In the genomic region with DNA sequence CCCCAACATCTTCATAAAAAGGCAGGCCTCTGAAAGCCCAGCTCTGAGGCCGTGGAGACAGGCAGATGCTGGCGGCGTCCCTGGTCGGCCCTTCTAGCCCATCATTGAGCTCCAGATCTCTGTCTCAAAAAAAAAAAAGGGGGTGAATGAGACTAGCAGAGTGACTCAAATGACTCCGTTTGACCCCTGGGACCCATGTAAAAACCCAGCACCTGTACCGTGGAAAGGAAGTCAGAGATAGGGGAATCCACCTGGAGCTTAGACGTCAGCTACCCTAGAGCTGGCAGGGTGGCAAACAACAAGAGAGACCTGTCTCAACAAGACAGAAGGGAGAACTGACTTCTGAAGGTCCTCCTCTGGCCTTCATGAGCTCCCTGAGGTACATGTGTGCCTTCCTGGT, we compare ENCODE assay signal across 28 mouse cellular contexts. TPM values are rescaled to one million over a fixed set of nuclear protein-coding genes. Genes with fewer than 3 reads are reported as not detected.
DNase-seq lines count a peak whose midpoint lies in the region; ATAC-seq and TF ChIP-seq lines count a peak whose summit lies in the region.
"Had no signal": no experiment of that assay in that cellular context is flagged by ENCODE, and none has a peak within 500 bp of the region (broad histone marks: within the 10 kb centered on the region; RNA-seq: fewer than 3 reads in every experiment).

No protein-coding gene starts in this region.

- H3K36me3 ChIP-seq in CH12.LX (replicated peaks in 1 of 2; ENCODE audit: control insufficient read depth in 1 of 2, insufficient read depth in 1 of 2, low read length in 1 of 2) = no peaks in the 10 kb centered on the region
- peaks cover 0 to 8% of the 10 kb centered on the region in 2 experiments; a peak in 2 of 4 replicates for H3K36me3 ChIP-seq in MEL (ENCODE audit: control insufficient read depth in 1 of 2, insufficient read depth in 2 of 2, low read length in 2 of 2)
- H3K36me3 ChIP-seq in heart, embryonic 12.5 days = no peaks in the 10 kb centered on the region
- H3K36me3 ChIP-seq: G1E had no signal

- intact Hi-C loops in left cerebral cortex, postnatal 36 days (cut with DNase I) = no loop called here

- TF ChIP-seq CTCF in CH12.LX (conservative IDR thresholded peaks at IDR 0.05 in 1 of 2, IDR thresholded peaks at IDR 0.05 in 1 of 2; ENCODE audit: low read depth in 2 of 2, low read length in 2 of 2) (no peak), MEL (IDR thresholded peaks at IDR 0.05 in 2 of 3, conservative IDR thresholded peaks at IDR 0.05 in 1 of 3; ENCODE audit: control insufficient read depth in 1 of 3, insufficient read depth in 1 of 3, low read depth in 2 of 3, low read length in 3 of 3, poor library complexity in 1 of 3, severe bottlenecking in 1 of 3) (no peak)

- in situ Hi-C loops in CH12.LX (cut with MboI; ENCODE audit: low pct_ligation_motif_present, low pct_unique_long_range_greater_than_20kb, low sequenced_read_pairs) = no loop called here

- no peak for ATAC-seq in heart, embryonic 12.5 days (ENCODE audit: insufficient number of reproducible peaks, low FRiP score)
- ATAC-seq: activated CD4-positive, CD25-positive, alpha-beta regulatory T cell, adult 4 months; CD4-positive, CD25-positive, alpha-beta regulatory T cell, adult 4 months; Patski had no signal

- no peak for TF ChIP-seq RAD21 in CH12.LX (IDR thresholded peaks at IDR 0.05; ENCODE audit: low read depth, low read length)
- TF ChIP-seq RAD21 in MEL (IDR thresholded peaks at IDR 0.05; ENCODE audit: low read depth, low read length) = no peak

- H3K9me3 ChIP-seq in CH12.LX (replicated peaks; ENCODE audit: low read length) = no peaks in the 10 kb centered on the region
- H3K9me3 ChIP-seq in MEL (replicated peaks; ENCODE audit: insufficient read depth, low read length) = no peaks in the 10 kb centered on the region
- no peaks in the 10 kb centered on the region for H3K9me3 ChIP-seq in heart, embryonic 12.5 days (replicated peaks)
- H3K9me3 ChIP-seq: G1E had no signal

- H3K4me3 ChIP-seq in CH12.LX (replicated peaks in 1 of 3; ENCODE audit: low read depth in 2 of 3, low read length in 2 of 3, poor library complexity in 1 of 3) (no peak overlapping the region), MEL (ENCODE audit: control insufficient read depth in 1 of 2, insufficient read depth in 1 of 2, low read depth in 2 of 2, low read length in 2 of 2) (no peak overlapping the region)
- no peak overlapping the region for H3K4me3 ChIP-seq in heart, embryonic 12.5 days

- TF ChIP-seq EP300 in CH12.LX (IDR thresholded peaks at IDR 0.05; ENCODE audit: low read length) = peak; percentile 74
- no peak for TF ChIP-seq EP300 in MEL (IDR thresholded peaks at IDR 0.05; ENCODE audit: low read depth in 1 of 2, low read length in 2 of 2)

- WGBS in heart, embryonic 12.5 days = 83% methylated on average over 7 of the region's 7 CpGs

- dilution Hi-C loops in CH12.LX (cut with MboI; ENCODE audit: extremely low pct_ligation_motif_present, extremely low pct_unique_long_range_greater_than_20kb, low sequenced_read_pairs) = no loop called here

- no peak for TF ChIP-seq POLR2A in CH12.LX (IDR thresholded peaks at IDR 0.05; ENCODE audit: low read depth, low read length)
- no peak for TF ChIP-seq POLR2A in MEL (IDR thresholded peaks at IDR 0.05; ENCODE audit: control insufficient read depth in 1 of 2, insufficient read depth in 1 of 2, low read depth in 1 of 2, low read length in 2 of 2, poor library complexity in 1 of 2)

- DNase-seq in A20 (ENCODE audit: low read depth, low spot score) (peak; percentile 47), CH12.LX (ENCODE audit: extremely low read depth) (peak; percentile 86), MEL (ENCODE audit: low read depth, low spot score) (no peak)
- DNase-seq in left cerebral cortex, postnatal 36 days (ENCODE audit: low spot score in 2 of 2) = no peak
- DNase-seq in gastrocnemius, postnatal 4 days (ENCODE audit: low spot score in 2 of 2) = no peak
- DNase-seq: adrenal gland, adult 8-10 months; adrenal gland, postnatal 10 days; adrenal gland, postnatal 14 days; B cell, adult 2 months; cerebellum, adult 11 months; cerebellum, adult 11-12 months; cerebellum, adult 18-20 months; cerebellum, adult 2 months; cerebellum, adult 8-10 months; cerebellum, adult 9-10 months had no signal

- H3K79me2 ChIP-seq in CH12.LX (replicated peaks; ENCODE audit: control insufficient read depth, extremely low read depth, insufficient read depth, poor library complexity, severe bottlenecking) (no peaks in the 10 kb centered on the region), MEL (ENCODE audit: control insufficient read depth, insufficient read depth, low read length, poor library complexity) (no peaks in the 10 kb centered on the region)

- H3K4me1 ChIP-seq in CH12.LX (ENCODE audit: control insufficient read depth in 1 of 2, insufficient read depth in 2 of 2) = peaks cover 4 to 46% of the 10 kb centered on the region in 2 experiments
- peaks cover 2 to 20% of the 10 kb centered on the region in 2 experiments; a peak in 3 of 4 replicates for H3K4me1 ChIP-seq in MEL (ENCODE audit: control insufficient read depth in 1 of 2, insufficient read depth in 2 of 2, low read length in 2 of 2)
- peaks cover 8% of the 10 kb centered on the region; the same call in 1 of the 2 replicates for H3K4me1 ChIP-seq in heart, embryonic 12.5 days (replicated peaks)

- peaks cover 13% of the 10 kb centered on the region for H3K27me3 ChIP-seq in CH12.LX (replicated peaks)
- H3K27me3 ChIP-seq in MEL (ENCODE audit: control insufficient read depth in 1 of 2, insufficient read depth in 2 of 2, low read length in 2 of 2) = no peaks in the 10 kb centered on the region; a peak in 1 of 4 replicates
- H3K27me3 ChIP-seq in heart, embryonic 12.5 days (replicated peaks) = no peaks in the 10 kb centered on the region; the same call in 1 of the 2 replicates

- no peak overlapping the region for H3K4me2 ChIP-seq in CH12.LX (ENCODE audit: insufficient read depth, low read depth, poor library complexity, severe bottlenecking)
- no peak overlapping the region for H3K4me2 ChIP-seq in heart, embryonic 12.5 days

- H3K9ac ChIP-seq in CH12.LX (ENCODE audit: insufficient read depth, low read depth) (no peak overlapping the region), MEL (ENCODE audit: control insufficient read depth, low read depth, low read length, poor library complexity, severe bottlenecking) (no peak overlapping the region)
- no peak overlapping the region for H3K9ac ChIP-seq in heart, embryonic 12.5 days

- no peak overlapping the region for H3K27ac ChIP-seq in CH12.LX (ENCODE audit: insufficient read depth, low read depth)
- no peak overlapping the region for H3K27ac ChIP-seq in MEL (ENCODE audit: control insufficient read depth, low read depth, low read length)
- H3K27ac ChIP-seq in heart, embryonic 12.5 days (ENCODE audit: poor library complexity, severe bottlenecking) = no peak overlapping the region

RNA-seq across cellular contexts. Expression of gene Tmem95, which starts 6.0 kb away (rescaled TPM):
- not detected in 2 replicates for total RNA-seq in CH12.LX (2012; rRNA removed)
- not detected in 2 replicates for total RNA-seq in CH12.LX (2014; rRNA removed)
- polyA plus RNA-seq in CH12.LX (2012; ENCODE audit: insufficient read length, low read depth) = not detected in 2 replicates
- total RNA-seq in MEL (2012; rRNA removed) = not detected in 2 replicates
- polyA plus RNA-seq in MEL (2012; ENCODE audit: insufficient read depth in 1 of 2, insufficient read length in 2 of 2, low read depth in 1 of 2, low replicate concordance in 2 of 2, missing spikeins in 1 of 2) = not detected
- total RNA-seq in left cerebral cortex, postnatal 36 days (2021) = not detected
- polyA plus RNA-seq in heart, embryonic 12.5 days (2016; fragmentation: Nextera tagmentation; extraction: Ambion mirVana) = not detected in 2 replicates
- total RNA-seq in gastrocnemius, postnatal 4 days (2021) = not detected
- total RNA-seq: adrenal gland, adult 18-20 months; adrenal gland, adult 2 months; adrenal gland, adult 8-10 months; adrenal gland, postnatal 10 days; adrenal gland, postnatal 14 days; adrenal gland, postnatal 25 days; adrenal gland, postnatal 36 days; adrenal gland, postnatal 4 days; ES-E14; G1E had no signal
- polyA plus RNA-seq: activated CD4-positive, CD25-positive, alpha-beta regulatory T cell, adult 4 months; adrenal gland, adult 2 months; brain, embryonic 14.5 days; C2C12; CD4-positive, CD25-positive, alpha-beta regulatory T cell, adult 4 months; cerebellum, adult 2 months; G1E had no signal

RNA-seq across cellular contexts. Expression of gene Kctd11, which starts 9.4 kb away (rescaled TPM):
- total RNA-seq in CH12.LX (2012; rRNA removed) (3.3 and 3.9 TPM in 2 replicates), CH12.LX (2014; rRNA removed) (1.3 and 1.8 TPM in 2 replicates), MEL (2012; rRNA removed) (0.19 and 0.26 TPM in 2 replicates)
- polyA plus RNA-seq in CH12.LX (2012; ENCODE audit: insufficient read length, low read depth) (1.5 and 2.1 TPM in 2 replicates), MEL (2012; ENCODE audit: insufficient read depth in 1 of 2, insufficient read length in 2 of 2, low read depth in 1 of 2, low replicate concordance in 2 of 2, missing spikeins in 1 of 2) (under 1 TPM in 1 of 2 experiments, not detected in 1; 0.49 TPM)
- 1 to 10 TPM in 1 of 2 experiments, under 1 TPM in 1; 0.93 to 1.3 TPM for total RNA-seq in left cerebral cortex, postnatal 36 days (2021)
- 4.1 and 4.5 TPM in 2 replicates for polyA plus RNA-seq in heart, embryonic 12.5 days (2016; fragmentation: Nextera tagmentation; extraction: Ambion mirVana)
- total RNA-seq in gastrocnemius, postnatal 4 days (2021) = 1 to 10 TPM; 3.5 to 4.7 TPM

RNA-seq across cellular contexts. Expression of gene Tnk1, which starts 13.3 kb away (rescaled TPM):
- 0.13 TPM in 1 of 2 replicates, not detected in the other for total RNA-seq in CH12.LX (2012; rRNA removed)
- total RNA-seq in CH12.LX (2014; rRNA removed) = not detected in 2 replicates
- polyA plus RNA-seq in CH12.LX (2012; ENCODE audit: insufficient read length, low read depth) = 0.22 and 0.30 TPM in 2 replicates
- 0.13 and 0.35 TPM in 2 replicates for total RNA-seq in MEL (2012; rRNA removed)
- under 1 TPM in 1 of 2 experiments, not detected in 1; 0.25 TPM for polyA plus RNA-seq in MEL (2012; ENCODE audit: insufficient read depth in 1 of 2, insufficient read length in 2 of 2, low read depth in 1 of 2, low replicate concordance in 2 of 2, missing spikeins in 1 of 2)
- not detected for total RNA-seq in left cerebral cortex, postnatal 36 days (2021)
- polyA plus RNA-seq in heart, embryonic 12.5 days (2016; fragmentation: Nextera tagmentation; extraction: Ambion mirVana) = 0.28 and 0.32 TPM in 2 replicates
- under 1 TPM in 1 of 2 experiments, not detected in 1; 0.13 TPM for total RNA-seq in gastrocnemius, postnatal 4 days (2021)
- total RNA-seq: adrenal gland, postnatal 25 days; adrenal gland, postnatal 36 days had no signal
- polyA plus RNA-seq: activated CD4-positive, CD25-positive, alpha-beta regulatory T cell, adult 4 months; C2C12; CD4-positive, CD25-positive, alpha-beta regulatory T cell, adult 4 months; Patski had no signal

RNA-seq across cellular contexts. Expression of gene Acap1, which starts 23.5 kb away (rescaled TPM):
- total RNA-seq in CH12.LX (2012; rRNA removed) (38.9 and 39.6 TPM in 2 replicates), CH12.LX (2014; rRNA removed) (58.2 and 66.2 TPM in 2 replicates), MEL (2012; rRNA removed) (20.7 and 33.4 TPM in 2 replicates)
- polyA plus RNA-seq in CH12.LX (2012; ENCODE audit: insufficient read length, low read depth) (66.7 and 70.9 TPM in 2 replicates), MEL (2012; ENCODE audit: insufficient read depth in 1 of 2, insufficient read length in 2 of 2, low read depth in 1 of 2, low replicate concordance in 2 of 2, missing spikeins in 1 of 2) (10 to 100 TPM in 1 of 2 experiments, not detected in 1; 42.2 TPM)
- under 1 TPM in 1 of 2 experiments, not detected in 1; 0.27 TPM for total RNA-seq in left cerebral cortex, postnatal 36 days (2021)
- polyA plus RNA-seq in heart, embryonic 12.5 days (2016; fragmentation: Nextera tagmentation; extraction: Ambion mirVana) = 10.3 and 11.2 TPM in 2 replicates
- 1 to 10 TPM in 1 of 2 experiments, under 1 TPM in 1; 0.65 to 1.1 TPM for total RNA-seq in gastrocnemius, postnatal 4 days (2021)

RNA-seq across cellular contexts. Expression of gene Plscr3, which starts 25.6 kb away (rescaled TPM):
- total RNA-seq in CH12.LX (2012; rRNA removed) (2.4 and 2.9 TPM in 2 replicates), CH12.LX (2014; rRNA removed) (2.0 and 2.5 TPM in 2 replicates), MEL (2012; rRNA removed) (3.8 and 4.6 TPM in 2 replicates)
- polyA plus RNA-seq in CH12.LX (2012; ENCODE audit: insufficient read length, low read depth) (12.5 and 15.3 TPM in 2 replicates), MEL (2012; ENCODE audit: insufficient read depth in 1 of 2, insufficient read length in 2 of 2, low read depth in 1 of 2, low replicate concordance in 2 of 2, missing spikeins in 1 of 2) (10 to 100 TPM in 1 of 2 experiments, not detected in 1; 26.0 TPM)
- total RNA-seq in left cerebral cortex, postnatal 36 days (2021) = 10 to 100 TPM; 18.4 to 18.7 TPM
- polyA plus RNA-seq in heart, embryonic 12.5 days (2016; fragmentation: Nextera tagmentation; extraction: Ambion mirVana) = 77.9 and 82.3 TPM in 2 replicates
- 10 to 100 TPM; 39.3 to 41.4 TPM for total RNA-seq in gastrocnemius, postnatal 4 days (2021)

Comparison
In these comparisons a context has a peak if more than half of its experiments do, and no peak if none do; other contexts are left out.
1. DNase-seq: peak in A20 (single experiment) and CH12.LX (single experiment); none in MEL (single experiment), left cerebral cortex, postnatal 36 days (0 of 2) and gastrocnemius, postnatal 4 days (0 of 2).